Mouse (Mus musculus) adrenal gland, postnatal 14 days (tissue): ENCODE measurements at regions not wholly inside any gene's neighbourhood (a gene's known extent, or its start where the extent isn't known, plus 50 kb on each side); places are given as distances from the start of the nearest gene placed in this dataset.
A peak's percentile ranks its signal among the peaks of the same experiment; 100 is the strongest.
"Not testable (repeated sequence)": the region's sequence is repeated elsewhere in the genome, so short reads cannot be mapped to it uniquely, and the experiment has no call there.

Experiments used
- DNase-seq: peaks from one replicate; pipeline ENCODE4 v3.0.0; 2021; ENCODE audit warnings: mixed read lengths

GRCm38 (mm10) chr14:37571971-37572370 is 436.9 kb upstream of the Ghitm start:
- DNase-seq = no peak

- no peak for DNase-seq
These were observed 423.2 kb upstream of the Ghitm start for GRCm38 (mm10) chr14:37558258-37558657.

- DNase-seq = no peak
These were observed 388.5 kb upstream of the Ghitm start for GRCm38 (mm10) chr14:37523616-37524015.

GRCm38 (mm10) chr14:37520631-37521030 is 385.6 kb upstream of the Ghitm start:
- DNase-seq = not testable (repeated sequence)

- DNase-seq = no peak
These were observed 370.2 kb upstream of the Ghitm start for GRCm38 (mm10) chr14:37505314-37505713.

GRCm38 (mm10) chr14:37490711-37491110 is 355.6 kb upstream of the Ghitm start:
- DNase-seq = no peak

GRCm38 (mm10) chr14:37485292-37485691 is 350.2 kb upstream of the Ghitm start:
- no peak for DNase-seq

GRCm38 (mm10) chr14:37477599-37477998 is 342.5 kb upstream of the Ghitm start:
- DNase-seq = no peak

GRCm38 (mm10) chr14:37468711-37469110 is 333.6 kb upstream of the Ghitm start:
- DNase-seq = no peak

- DNase-seq = no peak
These were observed 305.8 kb upstream of the Ghitm start for GRCm38 (mm10) chr14:37440874-37441273.

- no peak for DNase-seq
These were observed 295.6 kb upstream of the Ghitm start for GRCm38 (mm10) chr14:37430656-37431055.

GRCm38 (mm10) chr14:37425506-37425905 is 290.4 kb upstream of the Ghitm start:
- no peak for DNase-seq

- no peak for DNase-seq
These were observed 286.5 kb upstream of the Ghitm start for GRCm38 (mm10) chr14:37421566-37421965.

- DNase-seq = not testable (repeated sequence)
These were observed 277.5 kb upstream of the Ghitm start for GRCm38 (mm10) chr14:37412583-37412982.

- DNase-seq = no peak
These were observed 236.9 kb upstream of the Ghitm start for GRCm38 (mm10) chr14:37371972-37372371.

- no peak for DNase-seq
These were observed 226.8 kb upstream of the Ghitm start for GRCm38 (mm10) chr14:37361896-37362295.

GRCm38 (mm10) chr14:37355968-37356704 is 221.1 kb upstream of the Ghitm start:
- peak; percentile 81 for DNase-seq

GRCm38 (mm10) chr14:37323392-37323791 is 188.3 kb upstream of the Ghitm start:
- peak; percentile 14 for DNase-seq

GRCm38 (mm10) chr14:37315239-37315895 is 180.3 kb upstream of the Ghitm start:
- no peak for DNase-seq

GRCm38 (mm10) chr14:37313906-37314305 is 178.8 kb upstream of the Ghitm start:
- no peak for DNase-seq

- DNase-seq = no peak
These were observed 177.8 kb upstream of the Ghitm start for GRCm38 (mm10) chr14:37312887-37313286.

- DNase-seq = no peak
These were observed 171.7 kb upstream of the Ghitm start for GRCm38 (mm10) chr14:37306622-37307274.

GRCm38 (mm10) chr14:37298631-37299030 is 163.6 kb upstream of the Ghitm start:
- DNase-seq = no peak
